Mouse (Mus musculus) neural tube, embryonic 14.5 days (tissue): Measurements from ENCODE around the gene Frmd4a. TPM values are rescaled to one million over a fixed set of nuclear protein-coding genes. Genes with fewer than 3 reads are reported as not detected.

Experiments used
- ATAC-seq: fragments of 200-750 bp; cut with Nextera tagmentation; 2 replicates; pipeline ENCODE4 v1.8.0; 2017; ENCODE audit warnings: low read depth, mild to moderate bottlenecking, moderate TSS enrichment, moderate library complexity
- H3K27ac ChIP-seq: fragments of 300-500 bp; sonication (generic); 2 replicates; pipeline ENCODE4 v1.5.1; 2014; ENCODE audit warnings: low read depth, mild to moderate bottlenecking, control low read depth, low read length, moderate library complexity, mixed read lengths
- H3K27me3 ChIP-seq: fragments of 300-500 bp; sonication (generic); 2 replicates; pipeline ENCODE4 v1.6.1; 2014; ENCODE audit warnings: low read length; ENCODE audit not compliant: control insufficient read depth, insufficient read depth
- H3K36me3 ChIP-seq: fragments of 300-500 bp; sonication (generic); 2 replicates; pipeline ENCODE4 v1.6.1; 2014; ENCODE audit warnings: low read length, mixed read lengths; ENCODE audit not compliant: control insufficient read depth, insufficient read depth
- H3K4me1 ChIP-seq: fragments of 300-500 bp; sonication (generic); 2 replicates; pipeline ENCODE4 v1.6.1; 2014; ENCODE audit warnings: low read length; ENCODE audit not compliant: control insufficient read depth, insufficient read depth
- H3K4me2 ChIP-seq: fragments of 300-500 bp; sonication (generic); 2 replicates; pipeline ENCODE4 v1.6.1; 2014; ENCODE audit warnings: mild to moderate bottlenecking, low read depth, low read length, control low read depth
- H3K4me3 ChIP-seq: fragments of 300-500 bp; sonication (generic); 2 replicates; pipeline ENCODE4 v1.5.1; 2014; ENCODE audit warnings: low read depth, low read length, control low read depth, mixed read lengths
- H3K9ac ChIP-seq: fragments of 300-500 bp; sonication (generic); replicated peaks from 2 replicates; pipeline ENCODE4 v1.6.1; 2014; ENCODE audit warnings: low read depth, mild to moderate bottlenecking, control low read depth, low read length, mixed read lengths
- H3K9me3 ChIP-seq: fragments of 300-500 bp; sonication (generic); 2 replicates; pipeline ENCODE4 v1.6.1; 2016; ENCODE audit warnings: low read length; ENCODE audit not compliant: control insufficient read depth
- WGBS: fragments of 180-500 bp; shearing (Covaris S2); extraction: QIAGEN DNeasy Blood & Tissue Kit; methylation state at CpG from one replicate; pipeline ENCODE4 v1.1.7; 2014; 5-methylcytosine and 5-hydroxymethylcytosine counted together
- polyA plus RNA-seq: library from polyadenylated mRNA; unstranded; fragments of >200 nt; fragmentation: Nextera tagmentation; extraction: Ambion mirVana; gene quantifications from 2 replicates; pipeline ENCODE4 v1.2.1, GENCODE M21; 2014

The Frmd4a gene
- polyA plus RNA-seq, 1 experiment from 2014 or later, result 67.4 TPM

DNA sequence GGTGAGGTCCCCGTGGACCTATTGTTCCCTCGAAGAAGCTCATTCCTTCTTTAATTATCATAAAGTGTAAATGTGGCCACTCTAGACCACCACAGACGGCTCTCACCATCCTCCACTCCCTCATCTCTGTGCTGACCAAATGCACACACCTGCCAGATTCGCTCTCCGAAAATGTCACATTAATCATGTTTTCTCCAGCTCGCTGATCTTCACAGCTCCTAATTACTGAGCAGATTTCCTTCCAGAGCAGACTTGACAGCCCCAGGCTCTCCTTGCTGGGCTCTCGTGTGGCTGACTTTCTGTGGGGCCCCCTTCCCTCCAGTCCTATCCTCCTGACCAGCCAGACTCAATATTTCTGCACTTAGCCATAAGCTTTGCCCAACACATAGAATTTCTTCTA, 191.7 kb downstream of the Frmd4a start:
- Histone ChIP-seq H3K9ac (no peak overlapping the region), H3K27ac (no peak overlapping the region), H3K4me1 (no peaks in the 10 kb centered on the region), H3K27me3 (no peaks in the 10 kb centered on the region), H3K36me3 (no peaks in the 10 kb centered on the region), H3K9me3 (no peaks in the 10 kb centered on the region), H3K4me2 (no peak overlapping the region), H3K4me3 (no peak overlapping the region)
- ATAC-seq, result no peak
- 47% methylated on average over 7 of the region's 7 CpGs for WGBS

DNA sequence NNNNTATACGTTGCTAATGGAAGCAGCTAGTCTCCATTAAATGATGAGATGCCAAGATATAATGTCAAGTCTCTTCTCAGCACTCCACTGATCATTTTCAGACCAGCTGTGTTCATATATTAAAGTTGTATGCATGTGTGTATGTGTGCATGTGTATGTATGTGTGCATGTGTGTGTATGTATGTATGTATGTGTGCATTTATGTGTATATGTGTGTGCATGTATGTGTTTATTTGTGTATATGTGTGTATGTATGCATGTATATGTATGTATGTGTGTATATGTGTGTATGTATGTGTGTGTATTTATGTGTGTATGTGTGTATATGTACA, 204.9 kb downstream of the Frmd4a start:
- Histone ChIP-seq H3K27ac (no peak overlapping the region), H3K4me2 (no peak overlapping the region), H3K9me3 (no peaks in the 10 kb centered on the region), H3K9ac (no peak overlapping the region), H3K27me3 (no peaks in the 10 kb centered on the region), H3K4me3 (no peak overlapping the region), H3K4me1 (peaks cover 4% of the 10 kb centered on the region; the same call in 1 of the 2 replicates), H3K36me3 (no peaks in the 10 kb centered on the region)
- WGBS, result 0% methylated on average over 1 of the region's 1 CpGs
- peak; percentile 32 for ATAC-seq

DNA sequence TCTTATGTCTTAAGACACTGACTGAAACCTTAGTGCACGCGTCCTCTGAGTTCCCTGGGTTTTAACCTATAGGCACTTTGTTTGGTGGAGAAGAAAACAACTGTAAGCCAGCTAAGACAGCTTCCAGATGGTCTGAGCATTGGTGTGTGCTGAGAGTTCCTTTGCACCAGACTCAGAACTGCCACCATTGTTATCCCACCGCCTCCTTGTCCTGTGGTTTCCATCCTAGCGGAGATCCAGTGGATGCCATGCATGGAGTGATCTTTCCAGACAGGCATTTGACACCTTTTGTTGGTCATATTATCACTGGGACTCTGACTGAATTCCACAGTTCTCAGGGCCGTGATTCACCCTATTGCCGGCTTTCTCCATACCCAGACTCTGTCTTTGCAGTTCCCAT, 205.8 kb downstream of the Frmd4a start:
- Histone ChIP-seq H3K27me3 (no peaks in the 10 kb centered on the region), H3K9ac (no peak overlapping the region), H3K27ac (no peak overlapping the region), H3K9me3 (no peaks in the 10 kb centered on the region), H3K4me3 (no peak overlapping the region), H3K4me1 (peaks cover 5% of the 10 kb centered on the region), H3K4me2 (no peak overlapping the region), H3K36me3 (no peaks in the 10 kb centered on the region)
- 92% methylated on average over 6 of the region's 6 CpGs for WGBS
- no peak for ATAC-seq

DNA sequence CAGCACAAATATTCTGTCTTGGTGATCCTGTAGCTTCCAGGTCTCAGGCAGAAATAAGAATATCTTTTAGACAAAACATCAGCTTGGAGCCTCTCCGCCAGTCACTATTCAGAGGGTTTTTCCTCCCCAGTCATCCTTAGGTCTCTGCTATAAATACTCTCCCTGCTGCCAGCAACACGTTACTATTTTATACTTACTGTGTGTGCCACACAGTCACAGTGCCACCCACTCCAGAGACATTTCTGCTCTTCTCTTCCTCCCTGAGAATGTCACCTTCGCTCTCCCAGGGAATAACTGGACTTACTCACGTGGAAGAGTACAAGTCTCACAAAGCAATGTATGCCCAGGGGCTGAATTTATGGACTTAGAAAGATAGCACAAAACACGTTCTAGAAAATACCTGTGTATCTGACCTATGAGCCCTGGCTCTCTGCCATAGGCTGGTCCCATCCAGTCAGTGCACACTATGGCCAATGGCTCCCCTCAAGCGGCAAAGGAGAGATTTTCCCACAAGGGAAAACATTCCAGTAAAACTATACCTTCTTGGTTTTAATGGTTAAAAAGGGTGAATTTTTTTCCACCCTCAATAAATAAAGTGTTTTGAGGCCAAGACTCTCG, 209.5 kb downstream of the Frmd4a start:
- H3K36me3 ChIP-seq, result no peaks in the 10 kb centered on the region
- no peaks in the 10 kb centered on the region for H3K27me3 ChIP-seq
- no peak overlapping the region for H3K4me2 ChIP-seq
- no peak for ATAC-seq
- peaks cover 4% of the 10 kb centered on the region for H3K4me1 ChIP-seq
- no peak overlapping the region for H3K4me3 ChIP-seq
- no peak overlapping the region for H3K9ac ChIP-seq
- H3K9me3 ChIP-seq, result no peaks in the 10 kb centered on the region
- no peak overlapping the region for H3K27ac ChIP-seq
- 63% methylated on average over 7 of the region's 7 CpGs for WGBS

DNA sequence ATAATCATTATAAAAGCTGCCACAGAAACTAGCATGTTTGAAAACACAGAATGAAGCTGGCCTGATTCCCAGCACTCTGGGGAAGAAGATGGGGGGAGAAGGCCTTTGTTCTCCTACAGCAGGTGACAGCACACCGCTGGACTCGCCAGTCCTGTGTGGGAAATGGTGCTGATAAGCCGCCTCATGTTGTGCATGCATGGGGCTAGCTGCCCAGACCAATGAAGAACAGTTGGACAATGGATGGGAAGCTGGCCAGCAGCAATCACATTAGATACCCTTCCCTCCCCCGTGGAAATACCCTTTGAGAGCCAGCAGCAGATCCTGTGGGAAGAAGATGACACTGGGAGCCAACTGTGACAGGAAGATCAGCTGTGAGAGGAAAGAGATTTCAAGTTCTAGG, 210.0 kb downstream of the Frmd4a start:
- no peaks in the 10 kb centered on the region for H3K9me3 ChIP-seq
- no peak overlapping the region for H3K27ac ChIP-seq
- no peak overlapping the region for H3K4me2 ChIP-seq
- H3K36me3 ChIP-seq, result no peaks in the 10 kb centered on the region
- no peak overlapping the region for H3K4me3 ChIP-seq
- no peak overlapping the region for H3K9ac ChIP-seq
- H3K4me1 ChIP-seq, result peaks cover 4% of the 10 kb centered on the region
- no peaks in the 10 kb centered on the region for H3K27me3 ChIP-seq
- ATAC-seq, result no peak
- 57% methylated on average over 4 of the region's 4 CpGs for WGBS

DNA sequence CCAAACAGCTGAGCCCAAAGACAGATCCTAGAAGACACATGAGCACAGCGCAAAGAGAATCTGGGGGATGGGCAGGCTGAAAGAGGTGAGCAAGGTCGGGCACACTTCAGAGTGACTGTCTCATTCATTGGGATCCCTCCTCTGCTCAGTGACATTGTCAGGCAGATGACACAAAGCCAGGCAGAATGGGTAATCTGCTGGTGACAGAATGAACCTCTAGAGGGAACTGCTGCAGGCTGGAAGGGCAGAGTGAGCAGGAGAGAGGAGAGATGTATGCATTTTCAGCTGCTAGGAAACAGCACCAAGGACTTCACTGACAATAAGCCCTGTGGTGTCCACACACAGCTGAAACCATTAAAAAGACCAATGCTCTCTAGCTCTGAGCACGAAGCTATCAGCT, 211.0 kb downstream of the Frmd4a start:
- ATAC-seq, result peak; percentile 33; the same call in 1 of the 2 replicates
- H3K27me3 ChIP-seq, result no peaks in the 10 kb centered on the region
- WGBS, result 37% methylated on average over 3 of the region's 3 CpGs
- H3K36me3 ChIP-seq, result no peaks in the 10 kb centered on the region
- H3K9ac ChIP-seq, result no peak overlapping the region
- no peak overlapping the region for H3K4me3 ChIP-seq
- peaks cover 9% of the 10 kb centered on the region for H3K4me1 ChIP-seq
- no peak overlapping the region for H3K27ac ChIP-seq
- no peaks in the 10 kb centered on the region for H3K9me3 ChIP-seq
- no peak overlapping the region for H3K4me2 ChIP-seq

DNA sequence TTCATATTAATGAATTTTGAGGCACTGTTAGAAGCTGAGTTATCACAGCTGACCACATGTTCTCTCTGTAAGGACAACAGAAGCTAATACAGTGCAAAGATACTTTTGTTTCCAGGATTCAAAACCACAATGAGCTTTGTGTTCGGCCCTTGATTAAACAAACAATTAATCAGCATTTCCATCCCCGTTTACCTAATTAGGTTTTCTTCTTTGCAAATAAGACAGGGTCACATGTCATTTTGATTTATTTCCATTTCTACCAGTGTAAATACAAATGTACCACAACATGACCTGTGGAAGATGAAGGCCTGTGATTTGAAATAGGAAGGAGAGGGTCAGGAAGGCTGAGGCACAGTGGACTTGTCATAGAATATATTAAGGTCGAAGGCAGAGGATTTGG, 214.8 kb downstream of the Frmd4a start:
- Histone ChIP-seq H3K27ac (peak overlapping the region; percentile 60; the same call in 1 of the 2 replicates), H3K4me1 (peaks cover 9% of the 10 kb centered on the region), H3K9me3 (no peaks in the 10 kb centered on the region), H3K4me2 (peak overlapping the region; percentile 35; the same call in 1 of the 2 replicates), H3K36me3 (no peaks in the 10 kb centered on the region), H3K4me3 (no peak overlapping the region), H3K9ac (no peak overlapping the region), H3K27me3 (no peaks in the 10 kb centered on the region)
- ATAC-seq, result 0 out of 2 replicates have a peak, but pooled peaks have one; percentile 22
- WGBS, result 13% methylated on average over 3 of the region's 3 CpGs

DNA sequence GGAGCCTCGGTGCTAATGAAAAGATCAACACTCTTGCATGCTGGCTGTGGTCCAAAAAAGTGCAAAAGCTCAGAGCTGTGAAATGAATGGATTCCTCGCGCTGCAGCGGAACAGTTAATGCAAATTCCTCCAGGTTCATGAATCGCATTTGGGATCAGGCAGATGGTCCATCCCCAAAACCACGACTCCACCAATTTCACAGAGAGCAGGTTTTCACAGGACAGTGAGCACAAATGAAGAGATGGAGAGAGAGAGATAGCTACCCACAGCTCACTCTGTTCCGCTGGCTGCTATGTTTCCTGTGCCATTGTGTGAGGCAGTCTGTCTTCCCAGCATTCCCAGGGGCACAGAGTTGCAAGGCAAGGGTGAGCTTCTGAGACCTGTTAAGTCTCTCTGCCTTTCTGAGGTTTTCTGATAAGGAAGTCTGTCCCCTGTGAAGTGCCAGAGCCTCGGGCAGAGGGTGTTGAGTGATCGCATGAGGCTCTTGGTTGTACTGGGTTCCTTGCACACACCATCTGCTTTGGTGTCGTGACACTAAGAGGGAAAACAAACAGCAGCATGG, 215.3 kb downstream of the Frmd4a start:
- Histone ChIP-seq H3K4me2 (peak overlapping the region; percentile 35), H3K27ac (peak overlapping the region; percentile 60), H3K27me3 (no peaks in the 10 kb centered on the region), H3K9me3 (no peaks in the 10 kb centered on the region), H3K36me3 (no peaks in the 10 kb centered on the region), H3K4me3 (no peak overlapping the region), H3K4me1 (peaks cover 9% of the 10 kb centered on the region), H3K9ac (no peak overlapping the region; the same call in 1 of the 2 replicates)
- WGBS, result 14% methylated on average over 10 of the region's 10 CpGs
- peak; percentile 47; the same call in 1 of the 2 replicates for ATAC-seq

DNA sequence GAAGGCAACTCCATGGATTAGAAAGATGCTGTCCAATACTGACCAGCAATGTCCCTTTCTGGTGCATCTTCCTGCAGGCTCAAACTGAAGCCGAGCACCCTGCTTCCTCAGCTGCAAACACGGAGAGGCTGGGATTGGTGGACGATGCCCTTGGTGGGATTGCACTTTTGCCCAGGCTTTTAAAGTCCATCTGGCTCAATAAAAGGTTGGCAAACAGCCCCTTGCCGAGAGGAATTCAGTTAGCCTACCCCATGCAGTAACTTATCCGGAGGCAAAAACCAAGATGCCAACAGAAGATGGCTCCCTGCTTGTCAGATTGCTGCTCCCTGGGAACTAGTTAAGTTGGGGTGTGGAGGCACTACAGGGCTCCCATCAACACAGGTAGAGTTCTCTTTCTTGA, 220.2 kb downstream of the Frmd4a start:
- H3K36me3 ChIP-seq, result no peaks in the 10 kb centered on the region
- no peak overlapping the region for H3K4me2 ChIP-seq
- ATAC-seq, result no peak
- H3K9ac ChIP-seq, result no peak overlapping the region
- H3K9me3 ChIP-seq, result no peaks in the 10 kb centered on the region
- H3K27me3 ChIP-seq, result no peaks in the 10 kb centered on the region
- peaks cover 4% of the 10 kb centered on the region; the same call in 1 of the 2 replicates for H3K4me1 ChIP-seq
- no peak overlapping the region for H3K4me3 ChIP-seq
- H3K27ac ChIP-seq, result no peak overlapping the region
- 53% methylated on average over 5 of the region's 5 CpGs for WGBS
